Comparison of ENCODE assay signal across 16 mouse cellular contexts in the genomic region with DNA sequence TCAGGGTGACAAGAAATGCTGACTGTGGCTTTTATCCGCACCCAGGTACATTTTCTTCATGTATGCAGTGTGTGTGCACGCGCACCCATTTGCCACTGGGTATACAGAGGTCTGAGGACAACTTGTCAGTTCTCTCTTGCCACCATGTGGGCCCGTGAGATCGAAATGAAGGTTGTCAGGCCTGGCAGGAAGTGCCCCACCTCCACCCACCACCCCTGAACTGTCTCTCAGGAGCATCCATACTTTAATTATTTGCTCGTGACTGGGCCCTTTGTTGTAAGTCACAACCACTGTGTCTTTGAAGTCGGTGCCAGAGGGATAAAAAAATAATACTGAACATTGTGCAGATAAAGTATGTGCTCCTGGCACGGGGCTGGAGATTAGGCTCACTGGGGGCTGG.
"Had no signal": no experiment of that assay in that cellular context is flagged by ENCODE, and none has a peak within 500 bp of the region (broad histone marks: within the 10 kb centered on the region; RNA-seq: fewer than 3 reads in every experiment).

No protein-coding gene starts in this region.

- H3K27me3 ChIP-seq: limb, embryonic 15.5 days; liver, embryonic 12.5 days; megakaryocyte, embryonic 14.5 days; midbrain, embryonic 12.5 days; neural tube, embryonic 13.5 days; stomach, embryonic 15.5 days had no signal

- DNase-seq: kidney, postnatal 10 days; kidney, postnatal 4 days; lung, embryonic 14.5 days; lung, postnatal 10 days; lung, postnatal 4 days; retina, postnatal 1 day; thymus, postnatal 4 days had no signal

- H3K4me3 ChIP-seq: layer of hippocampus, adult 2 months; left cerebral cortex, adult 2 months; limb, embryonic 15.5 days; liver, embryonic 12.5 days; megakaryocyte, embryonic 14.5 days; midbrain, embryonic 12.5 days; neural tube, embryonic 13.5 days; stomach, embryonic 15.5 days had no signal

- ATAC-seq: liver, embryonic 12.5 days; midbrain, embryonic 16.5 days had no signal

- H3K4me1 ChIP-seq: limb, embryonic 15.5 days had no signal

- H3K9ac ChIP-seq: limb, embryonic 15.5 days; liver, embryonic 12.5 days; lung, embryonic 14.5 days; midbrain, embryonic 12.5 days; neural tube, embryonic 13.5 days; stomach, embryonic 15.5 days had no signal

- H3K4me2 ChIP-seq: limb, embryonic 15.5 days; liver, embryonic 12.5 days; lung, embryonic 14.5 days; midbrain, embryonic 12.5 days; neural tube, embryonic 13.5 days; stomach, embryonic 15.5 days had no signal

- H3K36me3 ChIP-seq: limb, embryonic 15.5 days; liver, embryonic 12.5 days; midbrain, embryonic 12.5 days; neural tube, embryonic 13.5 days; stomach, embryonic 15.5 days had no signal

- H3K27ac ChIP-seq: layer of hippocampus, adult 2 months; left cerebral cortex, adult 2 months; limb, embryonic 15.5 days; liver, embryonic 12.5 days; midbrain, embryonic 12.5 days; neural tube, embryonic 13.5 days; stomach, embryonic 15.5 days had no signal

- H3K9me3 ChIP-seq: limb, embryonic 15.5 days; liver, embryonic 12.5 days; megakaryocyte, embryonic 14.5 days; neural tube, embryonic 13.5 days; stomach, embryonic 15.5 days had no signal
